Mouse (Mus musculus) kidney, embryonic 15.5 days (tissue): ENCODE measurements around the gene Sycp2. TPM values are rescaled to one million over a fixed set of nuclear protein-coding genes. Genes with fewer than 3 reads are reported as not detected.

Experiments used
- ATAC-seq: fragments of 200-750 bp; cut with Nextera tagmentation; replicated peaks from 2 replicates; pipeline ENCODE4 v1.8.0; 2017; ENCODE audit warnings: moderate TSS enrichment; ENCODE audit not compliant: low FRiP score
- H3K27ac ChIP-seq: fragments of 300-500 bp; sonication (generic); 2 replicates; pipeline ENCODE4 v1.5.1; 2015; ENCODE audit warnings: mild to moderate bottlenecking, inconsistent platforms
- H3K27me3 ChIP-seq: fragments of 300-500 bp; sonication (generic); 2 replicates; pipeline ENCODE4 v1.6.1; 2015; ENCODE audit warnings: inconsistent platforms
- H3K36me3 ChIP-seq: fragments of 300-500 bp; sonication (generic); 2 replicates; pipeline ENCODE4 v1.6.1; 2015; ENCODE audit warnings: inconsistent platforms
- H3K4me1 ChIP-seq: fragments of 300-500 bp; sonication (generic); 2 replicates; pipeline ENCODE4 v1.6.1; 2015; ENCODE audit warnings: inconsistent platforms
- H3K4me2 ChIP-seq: fragments of 300-500 bp; sonication (generic); 2 replicates; pipeline ENCODE4 v1.6.1; 2015; ENCODE audit warnings: moderate library complexity, mild to moderate bottlenecking, inconsistent platforms
- H3K4me3 ChIP-seq: fragments of 300-500 bp; sonication (generic); replicated peaks from 2 replicates; pipeline ENCODE4 v1.5.1; 2015; ENCODE audit warnings: mild to moderate bottlenecking, inconsistent platforms
- H3K9ac ChIP-seq: fragments of 300-500 bp; sonication (generic); 2 replicates; pipeline ENCODE4 v1.6.1; 2015; ENCODE audit warnings: mild to moderate bottlenecking, inconsistent platforms
- H3K9me3 ChIP-seq: fragments of 300-500 bp; sonication (generic); replicated peaks from 2 replicates; pipeline ENCODE4 v1.6.1; 2016; ENCODE audit warnings: inconsistent platforms
- WGBS: fragments of 180-500 bp; shearing (Covaris S2); methylation state at CpG from one replicate; pipeline ENCODE4 v1.1.7; 2015; ENCODE audit warnings: mixed read lengths; 5-methylcytosine and 5-hydroxymethylcytosine counted together
- polyA plus RNA-seq: library from polyadenylated mRNA; unstranded; fragments of >200 nt; fragmentation: Nextera tagmentation; extraction: Ambion mirVana; gene quantifications from 2 replicates; pipeline ENCODE4 v1.2.1, GENCODE M21; 2015

The Sycp2 gene
- polyA plus RNA-seq, 1 experiment from 2014 or later = 0.04 TPM

- no peaks in the 10 kb centered on the region for H3K27me3 ChIP-seq
- WGBS = 88% methylated on average over 4 of the region's 4 CpGs
- no peaks in the 10 kb centered on the region for H3K36me3 ChIP-seq
- H3K4me3 ChIP-seq = no peak overlapping the region
- H3K9me3 ChIP-seq = no peaks in the 10 kb centered on the region
- no peak for ATAC-seq
- no peak overlapping the region for H3K9ac ChIP-seq
- H3K27ac ChIP-seq = no peak overlapping the region
- peaks cover 8% of the 10 kb centered on the region for H3K4me1 ChIP-seq
- H3K4me2 ChIP-seq = no peak overlapping the region
Measured at GRCm38 (mm10) chr2:178324818-178325217, 82.7 kb downstream of the Sycp2 start.

GRCm38 (mm10) chr2:178324410-178324809 is 83.1 kb downstream of the Sycp2 start:
- no peak for ATAC-seq
- H3K9me3 ChIP-seq = no peaks in the 10 kb centered on the region
- WGBS = 89% methylated on average over 3 of the region's 3 CpGs

GRCm38 (mm10) chr2:178321271-178321670 is 86.2 kb downstream of the Sycp2 start:
- no peak overlapping the region for H3K27ac ChIP-seq
- no peaks in the 10 kb centered on the region for H3K27me3 ChIP-seq
- H3K4me3 ChIP-seq = no peak overlapping the region
- no peak for ATAC-seq
- H3K4me2 ChIP-seq = no peak overlapping the region
- H3K36me3 ChIP-seq = no peaks in the 10 kb centered on the region
- no peak overlapping the region for H3K9ac ChIP-seq
- H3K9me3 ChIP-seq = no peaks in the 10 kb centered on the region
- 82% methylated on average over 10 of the region's 10 CpGs for WGBS
- no peaks in the 10 kb centered on the region for H3K4me1 ChIP-seq

More at GRCm38 (mm10) chr2:178324410-178324809, 83.1 kb downstream of the Sycp2 start:
- no peak overlapping the region for H3K4me2 ChIP-seq
- H3K27me3 ChIP-seq = no peaks in the 10 kb centered on the region
- peaks cover 8% of the 10 kb centered on the region for H3K4me1 ChIP-seq
- no peaks in the 10 kb centered on the region for H3K36me3 ChIP-seq
- no peak overlapping the region for H3K27ac ChIP-seq
- no peak overlapping the region for H3K4me3 ChIP-seq
- no peak overlapping the region for H3K9ac ChIP-seq

- Histone ChIP-seq H3K4me2 (no peak overlapping the region), H3K9me3 (no peaks in the 10 kb centered on the region), H3K27me3 (no peaks in the 10 kb centered on the region), H3K4me1 (no peaks in the 10 kb centered on the region), H3K27ac (no peak overlapping the region), H3K4me3 (no peak overlapping the region), H3K36me3 (no peaks in the 10 kb centered on the region), H3K9ac (no peak overlapping the region)
- ATAC-seq = no peak
- WGBS = 84% methylated on average over 7 of the region's 7 CpGs
Measured at GRCm38 (mm10) chr2:178319766-178320165, 87.7 kb downstream of the Sycp2 start.

GRCm38 (mm10) chr2:178316281-178316680 is 91.2 kb downstream of the Sycp2 start:
- Histone ChIP-seq H3K9me3 (no peaks in the 10 kb centered on the region), H3K27ac (no peak overlapping the region), H3K4me1 (no peaks in the 10 kb centered on the region), H3K4me3 (no peak overlapping the region), H3K4me2 (no peak overlapping the region), H3K27me3 (no peaks in the 10 kb centered on the region), H3K36me3 (no peaks in the 10 kb centered on the region), H3K9ac (no peak overlapping the region)
- ATAC-seq = no peak
- 81% methylated on average over 1 of the region's 1 CpGs for WGBS

- H3K4me1 ChIP-seq = no peaks in the 10 kb centered on the region
- no peak overlapping the region for H3K4me2 ChIP-seq
- no peak overlapping the region for H3K27ac ChIP-seq
- H3K9ac ChIP-seq = no peak overlapping the region
- no peak overlapping the region for H3K4me3 ChIP-seq
- H3K36me3 ChIP-seq = no peaks in the 10 kb centered on the region
- 67% methylated on average over 7 of the region's 7 CpGs for WGBS
- H3K27me3 ChIP-seq = no peaks in the 10 kb centered on the region
- ATAC-seq = no peak
- no peaks in the 10 kb centered on the region for H3K9me3 ChIP-seq
Measured at GRCm38 (mm10) chr2:178313539-178313938, 93.9 kb downstream of the Sycp2 start.

GRCm38 (mm10) chr2:178304669-178305068 is 102.8 kb downstream of the Sycp2 start:
- no peaks in the 10 kb centered on the region for H3K9me3 ChIP-seq
- H3K9ac ChIP-seq = no peak overlapping the region
- no peak overlapping the region for H3K4me2 ChIP-seq
- 80% methylated on average over 6 of the region's 6 CpGs for WGBS
- H3K27me3 ChIP-seq = no peaks in the 10 kb centered on the region
- H3K36me3 ChIP-seq = no peaks in the 10 kb centered on the region
- no peak overlapping the region for H3K27ac ChIP-seq
- H3K4me3 ChIP-seq = no peak overlapping the region
- H3K4me1 ChIP-seq = no peaks in the 10 kb centered on the region
- ATAC-seq = no peak

- Histone ChIP-seq H3K27ac (no peak overlapping the region), H3K9ac (no peak overlapping the region), H3K36me3 (no peaks in the 10 kb centered on the region), H3K27me3 (no peaks in the 10 kb centered on the region), H3K4me2 (no peak overlapping the region), H3K4me1 (no peaks in the 10 kb centered on the region), H3K4me3 (no peak overlapping the region), H3K9me3 (no peaks in the 10 kb centered on the region)
- no peak for ATAC-seq
- WGBS = 73% methylated on average over 1 of the region's 1 CpGs
Measured at GRCm38 (mm10) chr2:178304188-178304529, 103.3 kb downstream of the Sycp2 start.

GRCm38 (mm10) chr2:178303453-178304187 is 103.9 kb downstream of the Sycp2 start:
- Histone ChIP-seq H3K4me2 (no peak overlapping the region), H3K27me3 (no peaks in the 10 kb centered on the region), H3K4me1 (no peaks in the 10 kb centered on the region), H3K9me3 (no peaks in the 10 kb centered on the region), H3K4me3 (no peak overlapping the region), H3K27ac (no peak overlapping the region), H3K36me3 (no peaks in the 10 kb centered on the region), H3K9ac (no peak overlapping the region)
- 76% methylated on average over 8 of the region's 8 CpGs for WGBS
- no peak for ATAC-seq

Other genes starting within 250 kb of the Sycp2 start
- gene Ppp1r3d, start 6.8 kb upstream of the Sycp2 start, polyA plus RNA-seq = 2.4 and 2.9 TPM in 2 replicates
- gene Fam217b, start 6.8 kb upstream of the Sycp2 start, polyA plus RNA-seq = 4.1 and 5.5 TPM in 2 replicates
- 0.70 and 1.2 TPM in 2 replicates for gene Cdh26, start 22.8 kb upstream of the Sycp2 start, polyA plus RNA-seq